Mouse (Mus musculus): Measurements from ENCODE around the gene Ldhd. TPM values are rescaled to one million over a fixed set of nuclear protein-coding genes. Genes with fewer than 3 reads are reported as not detected.

Gene Ldhd
- total and polyA plus RNA-seq, 3 experiments = 0.04 TPM; not detected in 2

DNA sequence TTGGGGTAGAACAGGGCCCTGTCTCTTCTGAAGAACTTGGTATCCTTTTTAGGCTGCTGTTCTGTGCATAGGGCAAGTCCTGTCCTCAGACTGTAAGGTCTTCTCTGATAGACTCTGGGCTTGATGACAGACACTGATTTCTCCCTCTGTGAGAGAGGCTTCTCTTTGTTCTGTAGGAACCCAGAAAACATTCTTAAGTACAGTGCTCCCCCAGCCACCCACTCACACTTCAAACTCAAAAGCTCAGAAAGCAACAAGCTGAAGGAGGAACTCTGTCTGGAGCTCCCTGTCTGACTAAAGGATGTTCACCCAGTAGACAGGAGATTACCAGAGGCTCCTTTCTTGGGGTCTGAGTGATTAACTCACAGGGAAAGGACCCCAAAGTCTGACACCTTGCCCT lies 53.7 kb downstream of the Ldhd start:
- Histone ChIP-seq H3K9me3 (replicated peaks; ENCODE audit: insufficient read depth, low read length) (no peaks in the 10 kb centered on the region), H3K4me1 (ENCODE audit: control insufficient read depth in 1 of 2, insufficient read depth in 2 of 2, low read length in 2 of 2) (peaks cover 10 to 21% of the 10 kb centered on the region in 2 experiments), H3K9ac (ENCODE audit: control insufficient read depth, low read depth, low read length, poor library complexity, severe bottlenecking) (no peak overlapping the region), H3K36me3 (ENCODE audit: control insufficient read depth in 1 of 2, insufficient read depth in 2 of 2, low read length in 2 of 2) (peaks cover 0 to 20% of the 10 kb centered on the region in 2 experiments; a peak in 2 of 4 replicates), H3K27ac (ENCODE audit: control insufficient read depth, low read depth, low read length) (no peak overlapping the region), H3K79me2 (ENCODE audit: control insufficient read depth, insufficient read depth, low read length, poor library complexity) (peaks cover 9% of the 10 kb centered on the region; the same call in 1 of the 2 replicates), H3K4me3 (ENCODE audit: control insufficient read depth in 1 of 2, insufficient read depth in 1 of 2, low read depth in 2 of 2, low read length in 2 of 2) (no peak overlapping the region), H3K27me3 (ENCODE audit: control insufficient read depth in 1 of 2, insufficient read depth in 2 of 2, low read length in 2 of 2) (no peaks in the 10 kb centered on the region)
- DNase-seq (ENCODE audit: low read depth, low spot score) = no peak
- TF ChIP-seq MYC (IDR thresholded peaks at IDR 0.05; ENCODE audit: low read depth, low read length) (no peak), E2F4 (IDR thresholded peaks at IDR 0.05; ENCODE audit: borderline replicate concordance, low read depth, low read length) (no peak), MAZ (IDR thresholded peaks at IDR 0.05; ENCODE audit: low read depth, low read length) (no peak), MYB (IDR thresholded peaks at IDR 0.05; ENCODE audit: low read depth, low read length) (no peak), USF2 (IDR thresholded peaks at IDR 0.05; ENCODE audit: borderline replicate concordance in 1 of 2, insufficient read depth in 1 of 2, low read depth in 1 of 2, low read length in 2 of 2) (no peak), TAL1 (IDR thresholded peaks at IDR 0.05; ENCODE audit: low read length) (no peak), BHLHE40 (IDR thresholded peaks at IDR 0.05; ENCODE audit: borderline replicate concordance, low read depth, low read length) (no peak), ETS1 (IDR thresholded peaks at IDR 0.05; ENCODE audit: low read depth, low read length) (no peak)

DNA sequence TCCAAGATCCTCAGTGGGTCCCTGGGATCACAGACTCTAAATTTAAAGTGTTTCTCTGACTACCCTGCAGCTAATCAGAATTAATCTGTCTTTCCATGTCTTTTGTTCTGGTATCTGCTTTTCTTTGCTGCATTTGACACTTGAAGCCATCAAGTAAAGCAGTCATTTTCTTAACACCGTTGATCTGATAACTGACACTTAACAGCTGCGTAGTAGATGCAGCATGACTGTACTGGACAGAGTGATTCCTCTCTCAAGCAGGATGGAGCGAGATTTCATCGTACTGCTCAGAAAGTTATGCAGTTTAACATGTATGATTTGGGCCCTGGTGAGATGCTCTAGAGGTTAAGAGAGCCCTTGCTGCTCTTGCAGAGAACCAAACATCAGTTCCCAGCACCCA lies 54.7 kb downstream of the Ldhd start:
- H3K36me3 ChIP-seq (ENCODE audit: control insufficient read depth in 1 of 2, insufficient read depth in 2 of 2, low read length in 2 of 2) = peaks cover 0 to 21% of the 10 kb centered on the region in 2 experiments; a peak in 2 of 4 replicates
- H3K9me3 ChIP-seq (replicated peaks; ENCODE audit: insufficient read depth, low read length) = no peaks in the 10 kb centered on the region
- H3K27me3 ChIP-seq (ENCODE audit: control insufficient read depth in 1 of 2, insufficient read depth in 2 of 2, low read length in 2 of 2) = no peaks in the 10 kb centered on the region
- DNase-seq (ENCODE audit: low read depth, low spot score) = no peak
- H3K79me2 ChIP-seq (ENCODE audit: control insufficient read depth, insufficient read depth, low read length, poor library complexity) = peaks cover 9% of the 10 kb centered on the region; the same call in 1 of the 2 replicates
- no peak for TF ChIP-seq POLR2AphosphoS5 (IDR thresholded peaks at IDR 0.05; ENCODE audit: borderline replicate concordance, low read depth, low read length)
- TF ChIP-seq USF2 (IDR thresholded peaks at IDR 0.05; ENCODE audit: borderline replicate concordance in 1 of 2, insufficient read depth in 1 of 2, low read depth in 1 of 2, low read length in 2 of 2) = no peak
- no peak for TF ChIP-seq MAZ (IDR thresholded peaks at IDR 0.05; ENCODE audit: low read depth, low read length)
- TF ChIP-seq POLR2AphosphoS2 (IDR thresholded peaks at IDR 0.05; ENCODE audit: low read length) = no peak
- TF ChIP-seq CHD2 (IDR thresholded peaks at IDR 0.05; ENCODE audit: low read length) = no peak
- no peak for TF ChIP-seq BHLHE40 (IDR thresholded peaks at IDR 0.05; ENCODE audit: borderline replicate concordance, low read depth, low read length)
- TF ChIP-seq CHD1 (IDR thresholded peaks at IDR 0.05; ENCODE audit: low read depth, low read length) = no peak
- TF ChIP-seq MAFK (IDR thresholded peaks at IDR 0.05; ENCODE audit: borderline replicate concordance, low read depth, low read length) = no peak
- TF ChIP-seq MAX (IDR thresholded peaks at IDR 0.05; ENCODE audit: low read length) = no peak
- no peak for TF ChIP-seq ZC3H11A (IDR thresholded peaks at IDR 0.05; ENCODE audit: low read depth, low read length)
- TF ChIP-seq ELF1 (IDR thresholded peaks at IDR 0.05; ENCODE audit: low read depth, low read length) = no peak
- no peak for TF ChIP-seq GABPA (IDR thresholded peaks at IDR 0.05; ENCODE audit: low read depth, low read length)
- no peak overlapping the region for H3K9ac ChIP-seq (ENCODE audit: control insufficient read depth, low read depth, low read length, poor library complexity, severe bottlenecking)
- H3K27ac ChIP-seq (ENCODE audit: control insufficient read depth, low read depth, low read length) = no peak overlapping the region
- H3K4me1 ChIP-seq (ENCODE audit: control insufficient read depth in 1 of 2, insufficient read depth in 2 of 2, low read length in 2 of 2) = peaks cover 10 to 21% of the 10 kb centered on the region in 2 experiments
- H3K4me3 ChIP-seq (ENCODE audit: control insufficient read depth in 1 of 2, insufficient read depth in 1 of 2, low read depth in 2 of 2, low read length in 2 of 2) = no peak overlapping the region

Data from MEL (cell line).